Mouse (Mus musculus) CH12.LX (cell line): Measurements from ENCODE around the gene Slc38a2. TPM values are rescaled to one million over a fixed set of nuclear protein-coding genes. Genes with fewer than 3 reads are reported as not detected.
A peak's percentile ranks its signal among the peaks of the same experiment; 100 is the strongest.

Experiments
- DNase-seq: peaks from one replicate; pipeline ENCODE4 v3.0.0-alpha.2; 2013; ENCODE audit errors: extremely low read depth
- H3K27ac ChIP-seq: 2 replicates; pipeline ENCODE4 v1.5.1; 2012; ENCODE audit warnings: low read depth, mild to moderate bottlenecking, control low read depth, moderate library complexity; ENCODE audit not compliant: insufficient read depth
- H3K27me3 ChIP-seq: replicated peaks from 2 replicates; pipeline ENCODE3; 2012; ENCODE audit warnings: inconsistent platforms
- H3K36me3 ChIP-seq, 2 experiments: replicated peaks in 1 of 2; 2 replicates each; pipeline versions ENCODE3 to v1.6.1; 2012; ENCODE audit warnings: inconsistent platforms in 1 of 2, low read length in 1 of 2, mild to moderate bottlenecking in 1 of 2, mixed read lengths in 1 of 2, moderate library complexity in 1 of 2; ENCODE audit not compliant: control insufficient read depth in 1 of 2, insufficient read depth in 1 of 2
- H3K4me1 ChIP-seq, 2 experiments: 2 replicates each; pipeline ENCODE4 v1.6.1; 2012; ENCODE audit warnings: inconsistent platforms in 1 of 2, moderate library complexity in 1 of 2; ENCODE audit not compliant: insufficient read depth in 2 of 2, control insufficient read depth in 1 of 2
- H3K4me2 ChIP-seq: 2 replicates; pipeline ENCODE4 v1.6.1; 2012; ENCODE audit warnings: low read depth, mild to moderate bottlenecking, control low read depth; ENCODE audit not compliant: poor library complexity, insufficient read depth, severe bottlenecking
- H3K4me3 ChIP-seq, 3 experiments: fragments of 150-350 bp in 1 of 3; sonication (generic) in 1 of 3; replicated peaks in 1 of 3; 2 replicates each; pipeline versions ENCODE3 to v1.5.1; 2011 to 2012; ENCODE audit warnings: low read depth in 2 of 3, low read length in 2 of 3, mild to moderate bottlenecking in 2 of 3, moderate library complexity in 2 of 3, control low read depth in 1 of 3, improper control_type of control experiment in 1 of 3, inconsistent platforms in 1 of 3, mixed read lengths in 1 of 3; ENCODE audit not compliant: poor library complexity in 1 of 3
- H3K79me2 ChIP-seq: replicated peaks from 2 replicates; pipeline ENCODE4 v1.6.1; 2012; ENCODE audit warnings: mild to moderate bottlenecking, moderate library complexity; ENCODE audit not compliant: control insufficient read depth, poor library complexity, insufficient read depth, severe bottlenecking; ENCODE audit errors: extremely low read depth
- H3K9ac ChIP-seq: 2 replicates; pipeline ENCODE4 v1.6.1; 2012; ENCODE audit warnings: low read depth, mild to moderate bottlenecking, control low read depth, moderate library complexity; ENCODE audit not compliant: insufficient read depth
- H3K9me3 ChIP-seq: replicated peaks from 2 replicates; pipeline ENCODE3; 2012; ENCODE audit warnings: low read length, inconsistent platforms, mixed read lengths
- BHLHE40 ChIP-seq: IDR thresholded peaks from 2 replicates; pipeline ENCODE4 v1.6.1; 2011; ENCODE audit warnings: mild to moderate bottlenecking, low read depth, low read length, improper control_type of control experiment
- E2F4 ChIP-seq: IDR thresholded peaks from 2 replicates; pipeline ENCODE4 v1.6.1; 2011; ENCODE audit warnings: low read depth, low read length, improper control_type of control experiment; ENCODE audit not compliant: insufficient replicate concordance
- ELF1 ChIP-seq: IDR thresholded peaks from 2 replicates; pipeline ENCODE4 v1.6.1; 2014; ENCODE audit warnings: low read depth, mild to moderate bottlenecking, inconsistent platforms, low read length, improper control_type of control experiment
- EP300 ChIP-seq: IDR thresholded peaks from 2 replicates; pipeline ENCODE4 v1.6.1; 2011; ENCODE audit warnings: low read length, improper control_type of control experiment
- ETS1 ChIP-seq: conservative IDR thresholded peaks from 2 replicates; pipeline ENCODE4 v1.6.1; 2012; ENCODE audit warnings: low read depth, mild to moderate bottlenecking, inconsistent platforms, low read length, improper control_type of control experiment, moderate library complexity
- GABPA ChIP-seq: IDR thresholded peaks from 2 replicates; pipeline ENCODE4 v1.6.1; 2012; ENCODE audit warnings: low read depth, low read length, improper control_type of control experiment, inconsistent platforms; ENCODE audit not compliant: insufficient replicate concordance
- HCFC1 ChIP-seq: IDR thresholded peaks from 2 replicates; pipeline ENCODE4 v1.6.1; 2012; ENCODE audit warnings: low read depth, mild to moderate bottlenecking, inconsistent platforms, low read length, improper control_type of control experiment
- IRF4 ChIP-seq: IDR thresholded peaks from 2 replicates; pipeline ENCODE4 v1.6.1; 2014; ENCODE audit warnings: low read depth, mild to moderate bottlenecking, inconsistent platforms, low read length, improper control_type of control experiment
- KAT2A ChIP-seq: IDR thresholded peaks from 2 replicates; pipeline ENCODE4 v1.6.1; 2012; ENCODE audit warnings: low read length, improper control_type of control experiment, inconsistent platforms; ENCODE audit not compliant: insufficient replicate concordance
- MAX ChIP-seq: IDR thresholded peaks from 2 replicates; pipeline ENCODE4 v1.6.1; 2011; ENCODE audit warnings: low read length, improper control_type of control experiment
- MAZ ChIP-seq: IDR thresholded peaks from 2 replicates; pipeline ENCODE4 v1.6.1; 2012; ENCODE audit warnings: low read depth, mild to moderate bottlenecking, inconsistent platforms, low read length, improper control_type of control experiment, moderate library complexity
- MEF2A ChIP-seq: IDR thresholded peaks from 2 replicates; pipeline ENCODE4 v1.6.1; 2014; ENCODE audit warnings: low read depth, mild to moderate bottlenecking, inconsistent platforms, low read length, improper control_type of control experiment, borderline replicate concordance
- MYC ChIP-seq: IDR thresholded peaks from 2 replicates; pipeline ENCODE4 v1.6.1; 2011; ENCODE audit warnings: low read depth, mild to moderate bottlenecking, improper control_type of control experiment, low read length
- NELFE ChIP-seq: IDR thresholded peaks from 2 replicates; pipeline ENCODE4 v1.6.1; 2011; ENCODE audit warnings: low read depth, low read length, improper control_type of control experiment
- NRF1 ChIP-seq: IDR thresholded peaks from 2 replicates; pipeline ENCODE4 v1.6.1; 2014; ENCODE audit warnings: low read depth, mild to moderate bottlenecking, inconsistent platforms, low read length, improper control_type of control experiment, moderate library complexity
- PAX5 ChIP-seq: IDR thresholded peaks from 2 replicates; pipeline ENCODE4 v1.6.1; 2012; ENCODE audit warnings: low read length, inconsistent platforms, mixed read lengths
- RAD21 ChIP-seq: IDR thresholded peaks from 2 replicates; pipeline ENCODE4 v1.6.1; 2011; ENCODE audit warnings: low read depth, mild to moderate bottlenecking, low read length, improper control_type of control experiment, moderate library complexity
- RCOR1 ChIP-seq: conservative IDR thresholded peaks from 2 replicates; pipeline ENCODE4 v1.6.1; 2012; ENCODE audit warnings: low read depth, mild to moderate bottlenecking, inconsistent platforms, low read length, improper control_type of control experiment
- SIN3A ChIP-seq: IDR thresholded peaks from 2 replicates; pipeline ENCODE4 v1.6.1; 2012; ENCODE audit warnings: low read length, improper control_type of control experiment, inconsistent platforms
- TBP ChIP-seq: conservative IDR thresholded peaks from 2 replicates; pipeline ENCODE4 v1.6.1; 2011; ENCODE audit warnings: low read depth, low read length, improper control_type of control experiment
- TCF12 ChIP-seq: IDR thresholded peaks from 2 replicates; pipeline ENCODE4 v1.6.1; 2014; ENCODE audit warnings: low read depth, mild to moderate bottlenecking, inconsistent platforms, low read length, improper control_type of control experiment
- UBTF ChIP-seq: IDR thresholded peaks from 2 replicates; pipeline ENCODE4 v1.6.1; 2012; ENCODE audit warnings: low read depth, mild to moderate bottlenecking, inconsistent platforms, low read length, improper control_type of control experiment, moderate library complexity
- USF1 ChIP-seq: IDR thresholded peaks from 2 replicates; pipeline ENCODE4 v1.6.1; 2014; ENCODE audit warnings: low read depth, mild to moderate bottlenecking, inconsistent platforms, low read length, improper control_type of control experiment
- ZMIZ1 ChIP-seq: IDR thresholded peaks from 2 replicates; pipeline ENCODE4 v1.6.1; 2012; ENCODE audit warnings: low read depth, mild to moderate bottlenecking, inconsistent platforms, low read length, improper control_type of control experiment
- dilution Hi-C: fragments of 300-500 bp; cut with MboI; formaldehyde crosslinking; loops from 2 replicates; pipeline ENCODE4 v1.14.3; 2020; ENCODE audit warnings: low sequenced_read_pairs; ENCODE audit not compliant: extremely low pct_unique_long_range_greater_than_20kb, extremely low pct_ligation_motif_present
- in situ Hi-C: fragments of 300-500 bp; cut with MboI; formaldehyde crosslinking; loops from 3 replicates; pipeline ENCODE4 v1.14.3; 2019; ENCODE audit warnings: low sequenced_read_pairs, low pct_ligation_motif_present, low pct_unique_long_range_greater_than_20kb, mixed read lengths
- polyA plus RNA-seq: library from polyadenylated mRNA; unstranded; fragments of >175 nt; gene quantifications from 2 replicates; pipeline ENCODE4 v1.2.1, GENCODE M21; 2012; ENCODE audit warnings: low read depth; ENCODE audit not compliant: insufficient read length
- total RNA-seq, 2 experiments: library from RNA; depleted of rRNA; stranded (reverse); fragments of 300-350 nt in 1 of 2; fragments of >200 nt in 1 of 2; gene quantifications; 2 replicates each; pipeline ENCODE4 v1.2.3; 2012 to 2014

Gene Slc38a2
- total and polyA plus RNA-seq, 3 experiments, result 41.4 to 70.5 (median 59.3) TPM

GRCm38 (mm10) chr15:96746986-96747385 is 47.5 kb upstream of the Slc38a2 start:
- H3K4me3 ChIP-seq, result no peak overlapping the region
- dilution Hi-C loops (no loop called here), in situ Hi-C loops (no loop called here)
- peaks cover 11% of the 10 kb centered on the region for H3K9me3 ChIP-seq
- H3K27ac ChIP-seq, result no peak overlapping the region
- TF ChIP-seq IRF4 (no peak), EP300 (no peak), TCF12 (no peak), SIN3A (no peak), ZMIZ1 (no peak), PAX5 (no peak), MYC (no peak), TBP (no peak)
- no peak for DNase-seq
- no peaks in the 10 kb centered on the region for H3K36me3 ChIP-seq
- no peaks in the 10 kb centered on the region for H3K27me3 ChIP-seq
- H3K9ac ChIP-seq, result no peak overlapping the region
- no peaks in the 10 kb centered on the region for H3K79me2 ChIP-seq
- H3K4me1 ChIP-seq, result peaks cover 25 to 40% of the 10 kb centered on the region in 2 experiments
- no peak overlapping the region for H3K4me2 ChIP-seq

- H3K4me1 ChIP-seq, result peaks cover 21 to 33% of the 10 kb centered on the region in 2 experiments; a peak in 3 of 4 replicates
- TF ChIP-seq MAZ (no peak), UBTF (no peak), TCF12 (no peak), RCOR1 (no peak), ELF1 (no peak)
- no peaks in the 10 kb centered on the region for H3K36me3 ChIP-seq
- H3K79me2 ChIP-seq, result no peaks in the 10 kb centered on the region
- H3K9me3 ChIP-seq, result peaks cover 13% of the 10 kb centered on the region
- H3K4me2 ChIP-seq, result no peak overlapping the region; the same call in 1 of the 2 replicates
- no peak overlapping the region for H3K4me3 ChIP-seq
- peak overlapping the region; percentile 53; the same call in 1 of the 2 replicates for H3K27ac ChIP-seq
- no peak for DNase-seq
- H3K9ac ChIP-seq, result no peak overlapping the region
- H3K27me3 ChIP-seq, result no peaks in the 10 kb centered on the region
- in situ Hi-C loops (no loop called here), dilution Hi-C loops (no loop called here)
These were observed 45.8 kb upstream of the Slc38a2 start for GRCm38 (mm10) chr15:96745299-96745698.

- Histone ChIP-seq H3K4me2 (peak overlapping the region; percentile 32), H3K4me1 (peaks cover 21 to 33% of the 10 kb centered on the region in 2 experiments; a peak in 3 of 4 replicates), H3K36me3 (no peaks in the 10 kb centered on the region), H3K9ac (0 out of 2 replicates have a peak overlapping the region, but pooled peaks have one; percentile 27), H3K27ac (peak overlapping the region; percentile 64), H3K4me3 (no peak overlapping the region), H3K9me3 (peaks cover 13% of the 10 kb centered on the region), H3K79me2 (no peaks in the 10 kb centered on the region), H3K27me3 (no peaks in the 10 kb centered on the region)
- dilution Hi-C loops, result no loop called here
- in situ Hi-C loops, result no loop called here
- peak; percentile 90 for DNase-seq
- peak; percentile 99 for TF ChIP-seq MEF2A
- TF ChIP-seq TBP, result peak; percentile 43
- TF ChIP-seq RCOR1, result 0 out of 2 replicates have a peak, but pooled peaks have one; percentile 4
- 0 out of 2 replicates have a peak, but pooled peaks have one; percentile 22 for TF ChIP-seq MAX
- TF ChIP-seq TCF12, result no peak; the same call in 1 of the 2 replicates
- TF ChIP-seq ETS1, result peak; percentile 86
- TF ChIP-seq GABPA, result no peak
- TF ChIP-seq MAZ, result no peak
- no peak for TF ChIP-seq NELFE
- TF ChIP-seq RAD21, result peak; percentile 6; the same call in 1 of the 2 replicates
- no peak for TF ChIP-seq ZMIZ1
- TF ChIP-seq KAT2A, result no peak
- TF ChIP-seq ELF1, result peak; percentile 79
- TF ChIP-seq BHLHE40, result peak; percentile 85
- no peak for TF ChIP-seq PAX5
- TF ChIP-seq HCFC1, result peak; percentile 55
- no peak for TF ChIP-seq USF1
- no peak for TF ChIP-seq UBTF
- TF ChIP-seq NRF1, result no peak
- TF ChIP-seq E2F4, result 0 out of 2 replicates have a peak, but pooled peaks have one; percentile 34
These were observed 45.4 kb upstream of the Slc38a2 start for GRCm38 (mm10) chr15:96744882-96745296.
